Mouse (Mus musculus) adrenal gland, adult 2 months (tissue): ENCODE results near the gene Acbd7. TPM values are rescaled to one million over a fixed set of nuclear protein-coding genes. Genes with fewer than 3 reads are reported as not detected.

Source experiments
- DNase-seq: peaks from one replicate; pipeline ENCODE4 v3.0.0; 2021
- polyA plus RNA-seq: library from polyadenylated mRNA; depleted of rRNA; stranded (reverse); fragments of >200 nt; gene quantifications from 2 replicates; pipeline ENCODE4 v1.2.3, GENCODE M21; 2012; rRNA removed
- total RNA-seq, 2 experiments: library from RNA; stranded (reverse); gene quantifications; 2 replicates each; pipeline ENCODE4 v1.2.3; 2021

Acbd7 gene
- total and polyA plus RNA-seq, 3 experiments = not detected

GRCm38 (mm10) chr2:3387105-3387860 is 51.3 kb downstream of the Acbd7 start:
- no peak for DNase-seq

Other genes starting within 250 kb of the Acbd7 start
- 10 to 100 TPM; 24.6 to 35.2 TPM for gene Fam171a1, start 221.9 kb upstream of the Acbd7 start, total RNA-seq
- gene Fam171a1, start 221.9 kb upstream of the Acbd7 start, polyA plus RNA-seq = 14.7 and 15.4 TPM in 2 replicates
- 10 to 100 TPM; 42.6 to 69.1 TPM for gene Nmt2, start 52.0 kb upstream of the Acbd7 start, total RNA-seq
- 7.9 and 9.2 TPM in 2 replicates for gene Nmt2, start 52.0 kb upstream of the Acbd7 start, polyA plus RNA-seq
- gene Rpp38, start 3.5 kb upstream of the Acbd7 start, total RNA-seq = 10 to 100 TPM; 10.7 to 13.2 TPM
- 1.2 and 1.5 TPM in 2 replicates for gene Rpp38, start 3.5 kb upstream of the Acbd7 start, polyA plus RNA-seq
- gene Olah, start 61.0 kb downstream of the Acbd7 start, total RNA-seq = under 1 TPM; 0.26 to 0.45 TPM
- gene Olah, start 61.0 kb downstream of the Acbd7 start, polyA plus RNA-seq = not detected in 2 replicates
- not detected for gene Meig1, start 86.5 kb downstream of the Acbd7 start, total RNA-seq
- not detected in 2 replicates for gene Meig1, start 86.5 kb downstream of the Acbd7 start, polyA plus RNA-seq
- 1 to 10 TPM; 7.1 to 7.3 TPM for gene Dclre1c, start 88.0 kb downstream of the Acbd7 start, total RNA-seq
- gene Dclre1c, start 88.0 kb downstream of the Acbd7 start, polyA plus RNA-seq = 1.2 and 1.6 TPM in 2 replicates
- gene Suv39h2, start 138.9 kb downstream of the Acbd7 start, total RNA-seq = 1 to 10 TPM; 1.1 to 1.9 TPM
- gene Suv39h2, start 138.9 kb downstream of the Acbd7 start, polyA plus RNA-seq = 0.85 and 1.3 TPM in 2 replicates
- 1 to 10 TPM; 1.8 to 2.3 TPM for gene Gm45902, start 176.6 kb downstream of the Acbd7 start, total RNA-seq
- 1.5 and 2.2 TPM in 2 replicates for gene Gm45902, start 176.6 kb downstream of the Acbd7 start, polyA plus RNA-seq
- gene Hspa14, start 176.6 kb downstream of the Acbd7 start, total RNA-seq = 10 to 100 TPM; 26.6 to 36.9 TPM
- 10.5 and 10.6 TPM in 2 replicates for gene Hspa14, start 176.6 kb downstream of the Acbd7 start, polyA plus RNA-seq
- 1 to 10 TPM; 4.4 TPM for gene Cdnf, start 176.9 kb downstream of the Acbd7 start, total RNA-seq
- gene Cdnf, start 176.9 kb downstream of the Acbd7 start, polyA plus RNA-seq = 0.57 TPM in 2 replicates
- 10 to 100 TPM; 16.1 to 17.4 TPM for gene Fam107b, start 234.3 kb downstream of the Acbd7 start, total RNA-seq
- 3.5 and 3.9 TPM in 2 replicates for gene Fam107b, start 234.3 kb downstream of the Acbd7 start, polyA plus RNA-seq